Mouse (Mus musculus) heart, embryonic 11.5 days (tissue): ENCODE measurements around the gene Sec22c. TPM values are rescaled to one million over a fixed set of nuclear protein-coding genes. Genes with fewer than 3 reads are reported as not detected.

Experiments
- ATAC-seq: fragments of 200-750 bp; cut with Nextera tagmentation; replicated peaks from 2 replicates; pipeline ENCODE4 v1.8.0; 2017; ENCODE audit warnings: moderate library complexity; ENCODE audit not compliant: insufficient number of reproducible peaks, low FRiP score, low TSS enrichment
- H3K27ac ChIP-seq: fragments of 300-500 bp; sonication (generic); 2 replicates; pipeline ENCODE4 v1.5.1; 2014; ENCODE audit warnings: mild to moderate bottlenecking, low read depth, low read length
- H3K27me3 ChIP-seq: fragments of 300-500 bp; sonication (generic); 2 replicates; pipeline ENCODE4 v1.6.1; 2014; ENCODE audit warnings: mild to moderate bottlenecking, low read length, mixed read lengths; ENCODE audit not compliant: control insufficient read depth, insufficient read depth
- H3K36me3 ChIP-seq: fragments of 300-500 bp; sonication (generic); 2 replicates; pipeline ENCODE4 v1.6.1; 2014; ENCODE audit warnings: mild to moderate bottlenecking, low read length, moderate library complexity, mixed read lengths; ENCODE audit not compliant: control insufficient read depth, insufficient read depth
- H3K4me1 ChIP-seq: fragments of 300-500 bp; sonication (generic); 2 replicates; pipeline ENCODE4 v1.6.1; 2014; ENCODE audit warnings: low read length; ENCODE audit not compliant: control insufficient read depth, insufficient read depth
- H3K4me2 ChIP-seq: fragments of 300-500 bp; sonication (generic); 2 replicates; pipeline ENCODE4 v1.6.1; 2014; ENCODE audit warnings: mild to moderate bottlenecking, moderate library complexity
- H3K4me3 ChIP-seq: fragments of 300-500 bp; sonication (generic); 2 replicates; pipeline ENCODE4 v1.5.1; 2014; ENCODE audit warnings: low read depth, low read length
- H3K9ac ChIP-seq: fragments of 300-500 bp; sonication (generic); 2 replicates; pipeline ENCODE4 v1.6.1; 2014; ENCODE audit warnings: mild to moderate bottlenecking, low read depth, low read length, moderate library complexity
- H3K9me3 ChIP-seq: fragments of 300-500 bp; sonication (generic); replicated peaks from 2 replicates; pipeline ENCODE4 v1.6.1; 2016; ENCODE audit warnings: low read length; ENCODE audit not compliant: control insufficient read depth
- WGBS: fragments of 180-500 bp; shearing (Covaris S2); extraction: QIAGEN DNeasy Blood & Tissue Kit; methylation state at CpG from one replicate; pipeline ENCODE4 v1.1.7; 2014; ENCODE audit not compliant: insufficient replicate concordance; 5-methylcytosine and 5-hydroxymethylcytosine counted together
- polyA plus RNA-seq: library from polyadenylated mRNA; unstranded; fragments of >200 nt; fragmentation: Nextera tagmentation; extraction: Ambion mirVana; gene quantifications from 2 replicates; pipeline ENCODE4 v1.2.1, GENCODE M21; 2014

The Sec22c gene
- polyA plus RNA-seq, 1 experiment from 2014 or later, result 4.3 TPM

DNA sequence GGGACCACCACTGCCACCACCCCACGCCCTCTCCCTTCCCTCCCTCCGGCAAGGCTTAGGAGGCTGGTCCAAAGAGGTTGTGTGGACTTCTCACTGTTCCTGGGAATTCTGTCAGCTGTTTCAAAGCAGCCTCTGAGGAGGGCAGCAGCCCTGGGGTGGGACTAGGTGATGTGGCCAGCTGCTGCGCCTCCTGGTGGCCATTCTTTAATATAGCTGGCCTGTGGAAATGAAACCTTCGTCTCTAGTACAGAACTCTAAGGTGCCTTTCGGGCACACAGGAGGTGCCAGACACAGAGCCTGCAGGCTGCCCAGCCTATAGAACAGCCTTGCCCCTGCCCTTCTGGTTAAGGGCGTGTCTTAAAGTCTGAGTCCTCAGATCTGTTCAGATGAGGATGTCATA, 25.7 kb downstream of the Sec22c start:
- Histone ChIP-seq H3K9ac (0 out of 2 replicates have a peak overlapping the region, but pooled peaks have one; percentile 16), H3K27ac (no peak overlapping the region), H3K36me3 (no peaks in the 10 kb centered on the region), H3K9me3 (no peaks in the 10 kb centered on the region), H3K27me3 (0 out of 2 replicates have a peak, but pooled peaks cover 2% of the 10 kb centered on the region), H3K4me1 (no peaks in the 10 kb centered on the region; the same call in 1 of the 2 replicates), H3K4me3 (no peak overlapping the region), H3K4me2 (no peak overlapping the region)
- ATAC-seq, result no peak
- WGBS, result 23% methylated on average over 6 of the region's 6 CpGs

DNA sequence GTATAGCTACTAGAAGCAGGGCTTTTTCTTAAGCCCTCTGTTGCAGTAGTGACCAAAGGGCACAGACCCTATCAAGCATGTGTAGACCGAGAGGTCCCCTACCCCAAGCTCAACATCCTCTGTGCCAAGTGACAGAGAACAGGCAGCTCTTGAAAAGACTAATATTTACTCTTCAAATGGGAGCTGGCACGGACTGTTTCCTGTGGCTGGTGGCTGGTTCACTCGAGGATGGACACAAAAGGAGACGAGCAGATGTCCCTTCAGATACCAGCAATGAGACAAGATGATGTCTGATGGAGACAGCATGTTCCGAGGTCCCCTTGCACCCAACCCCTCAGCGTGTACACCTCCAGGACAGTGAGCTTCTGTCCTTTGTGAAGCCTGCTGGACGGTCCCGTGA, 27.8 kb downstream of the Sec22c start:
- H3K4me1 ChIP-seq, result peaks cover 6% of the 10 kb centered on the region
- H3K4me2 ChIP-seq, result no peak overlapping the region
- no peaks in the 10 kb centered on the region for H3K36me3 ChIP-seq
- no peak overlapping the region for H3K27ac ChIP-seq
- WGBS, result 60% methylated on average over 8 of the region's 8 CpGs
- no peak overlapping the region for H3K4me3 ChIP-seq
- no peaks in the 10 kb centered on the region for H3K9me3 ChIP-seq
- 0 out of 2 replicates have a peak, but pooled peaks cover 2% of the 10 kb centered on the region for H3K27me3 ChIP-seq
- H3K9ac ChIP-seq, result no peak overlapping the region
- no peak for ATAC-seq

- no peak overlapping the region for H3K4me2 ChIP-seq
- ATAC-seq, result no peak
- H3K9me3 ChIP-seq, result no peaks in the 10 kb centered on the region
- 0 out of 2 replicates have a peak, but pooled peaks cover 2% of the 10 kb centered on the region for H3K27me3 ChIP-seq
- 52% methylated on average over 4 of the region's 4 CpGs for WGBS
- no peak overlapping the region for H3K4me3 ChIP-seq
- H3K9ac ChIP-seq, result no peak overlapping the region
- H3K36me3 ChIP-seq, result no peaks in the 10 kb centered on the region
- no peak overlapping the region for H3K27ac ChIP-seq
- H3K4me1 ChIP-seq, result peaks cover 10% of the 10 kb centered on the region
These were observed 28.2 kb downstream of the Sec22c start for GRCm38 (mm10) chr9:121677069-121677468.

DNA sequence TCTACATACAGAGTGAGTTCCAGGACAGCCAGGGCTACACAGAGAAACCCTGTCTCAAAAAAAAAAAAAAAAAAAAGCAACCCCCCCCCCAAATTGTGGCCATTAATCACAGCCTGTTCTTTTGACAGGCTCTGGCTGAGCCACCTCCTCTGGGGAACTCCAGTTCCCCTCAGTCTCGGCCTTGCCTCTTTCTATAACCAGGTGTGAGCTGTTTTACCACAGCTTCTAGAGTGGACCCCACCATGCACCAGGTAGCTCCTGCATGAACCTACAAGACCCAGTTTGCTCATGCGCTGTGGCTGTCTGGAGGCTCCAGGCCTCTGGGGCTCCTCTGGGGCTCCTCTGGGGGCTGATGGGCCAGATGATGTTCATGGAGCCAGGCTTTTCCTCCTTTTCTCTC, 29.7 kb downstream of the Sec22c start:
- no peak for ATAC-seq
- Histone ChIP-seq H3K4me3 (no peak overlapping the region), H3K9me3 (no peaks in the 10 kb centered on the region)

GRCm38 (mm10) chr9:121675011-121675410, 30.3 kb downstream of the Sec22c start:
- ATAC-seq, result no peak
- Histone ChIP-seq H3K27me3 (peaks cover 6% of the 10 kb centered on the region), H3K4me1 (peaks cover 20% of the 10 kb centered on the region), H3K4me2 (no peak overlapping the region), H3K9me3 (no peaks in the 10 kb centered on the region), H3K36me3 (no peaks in the 10 kb centered on the region), H3K27ac (no peak overlapping the region), H3K9ac (no peak overlapping the region), H3K4me3 (no peak overlapping the region)
- 78% methylated on average over 9 of the region's 9 CpGs for WGBS

More for the DNA sequence above, 29.7 kb downstream of the Sec22c start:
- Histone ChIP-seq H3K4me1 (peaks cover 16% of the 10 kb centered on the region), H3K4me2 (no peak overlapping the region), H3K27ac (no peak overlapping the region), H3K9ac (no peak overlapping the region), H3K36me3 (no peaks in the 10 kb centered on the region), H3K27me3 (peaks cover 2% of the 10 kb centered on the region; the same call in 1 of the 2 replicates)
- 82% methylated on average over 2 of the region's 2 CpGs for WGBS

DNA sequence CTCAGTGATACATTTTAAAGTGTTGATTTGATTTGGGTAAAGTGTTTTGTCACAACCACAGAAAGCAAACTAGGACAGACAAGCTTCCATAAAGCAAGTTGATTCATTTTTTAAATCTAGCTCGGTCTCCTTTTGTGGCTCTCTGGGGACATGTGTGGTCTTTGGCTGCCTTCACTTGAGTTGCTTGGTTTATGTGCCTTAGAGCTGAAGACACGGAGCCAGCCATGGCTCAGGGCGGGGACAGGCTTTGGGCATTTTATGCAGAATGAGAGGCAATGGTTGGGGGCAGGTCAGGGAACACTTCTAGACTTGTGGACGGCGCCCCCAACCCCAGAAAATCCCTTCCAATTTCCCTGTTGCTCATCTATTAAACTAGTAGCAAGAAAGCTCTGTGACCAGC, 31.6 kb downstream of the Sec22c start:
- Histone ChIP-seq H3K4me3 (no peak overlapping the region), H3K4me2 (no peak overlapping the region), H3K36me3 (no peaks in the 10 kb centered on the region), H3K9me3 (no peaks in the 10 kb centered on the region), H3K4me1 (peaks cover 26% of the 10 kb centered on the region), H3K9ac (no peak overlapping the region), H3K27me3 (peaks cover 14% of the 10 kb centered on the region), H3K27ac (no peak overlapping the region)
- no peak for ATAC-seq
- WGBS, result 86% methylated on average over 5 of the region's 5 CpGs

DNA sequence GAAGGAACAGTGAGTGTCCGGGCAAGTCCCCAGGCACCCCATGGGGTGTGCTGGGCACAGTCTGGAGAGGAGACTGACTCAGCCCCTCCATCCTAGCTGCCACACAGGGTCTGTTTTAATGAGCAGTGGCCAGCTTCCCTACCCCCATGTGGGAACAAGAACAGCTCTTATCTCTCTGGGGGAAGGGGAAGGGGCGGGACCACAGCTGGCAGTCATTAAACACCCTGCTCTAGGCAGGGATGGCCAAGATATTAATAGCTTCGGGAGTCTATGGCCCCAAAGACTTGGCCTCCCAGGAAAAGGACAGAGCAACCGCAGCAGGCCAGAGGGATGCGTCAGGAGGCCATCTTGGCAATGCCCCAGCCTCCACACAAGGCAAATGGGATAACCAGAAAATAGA, 33.0 kb downstream of the Sec22c start:
- H3K9ac ChIP-seq, result no peak overlapping the region
- H3K4me1 ChIP-seq, result peaks cover 26% of the 10 kb centered on the region
- H3K4me3 ChIP-seq, result no peak overlapping the region
- no peaks in the 10 kb centered on the region for H3K9me3 ChIP-seq
- no peaks in the 10 kb centered on the region for H3K36me3 ChIP-seq
- no peak for ATAC-seq
- WGBS, result 22% methylated on average over 5 of the region's 5 CpGs
- H3K27me3 ChIP-seq, result peaks cover 26% of the 10 kb centered on the region
- H3K4me2 ChIP-seq, result no peak overlapping the region
- H3K27ac ChIP-seq, result no peak overlapping the region

DNA sequence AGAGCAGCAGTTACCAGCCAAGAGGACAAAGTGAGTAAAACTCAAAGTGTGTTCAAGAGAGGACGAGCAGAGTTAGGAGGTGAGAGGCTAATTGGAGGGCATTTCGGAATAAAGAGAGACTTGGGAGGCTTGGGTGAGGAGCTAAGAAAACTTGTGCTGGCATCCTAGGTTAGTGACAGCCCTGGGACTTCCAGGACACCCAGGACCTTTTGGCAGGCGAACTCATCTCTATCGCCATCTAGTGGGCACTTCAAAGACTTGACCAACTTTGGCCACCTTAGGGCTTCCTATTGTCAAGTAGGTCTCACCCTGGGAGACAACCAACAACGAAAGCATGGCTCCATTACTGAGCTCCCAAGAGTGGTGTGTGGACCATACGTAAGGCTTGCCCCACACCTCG, 34.0 kb downstream of the Sec22c start:
- no peak overlapping the region for H3K9ac ChIP-seq
- no peak overlapping the region for H3K4me2 ChIP-seq
- no peak for ATAC-seq
- H3K4me1 ChIP-seq, result peaks cover 26% of the 10 kb centered on the region
- H3K27me3 ChIP-seq, result peaks cover 35% of the 10 kb centered on the region
- H3K4me3 ChIP-seq, result no peak overlapping the region
- WGBS, result 25% methylated on average over 7 of the region's 7 CpGs
- no peak overlapping the region for H3K27ac ChIP-seq
- no peaks in the 10 kb centered on the region for H3K36me3 ChIP-seq
- H3K9me3 ChIP-seq, result no peaks in the 10 kb centered on the region

GRCm38 (mm10) chr9:121669348-121669791, 35.9 kb downstream of the Sec22c start:
- WGBS, result 1% methylated on average over 28 of the region's 28 CpGs
- Histone ChIP-seq H3K27me3 (peaks cover 44% of the 10 kb centered on the region), H3K36me3 (no peaks in the 10 kb centered on the region), H3K4me3 (peak overlapping the region; percentile 27), H3K9ac (peak overlapping the region; percentile 53; the same call in 1 of the 2 replicates), H3K9me3 (no peaks in the 10 kb centered on the region), H3K27ac (no peak overlapping the region), H3K4me2 (peak overlapping the region; percentile 71), H3K4me1 (peaks cover 26% of the 10 kb centered on the region)
- ATAC-seq, result no peak; the same call in 1 of the 2 replicates
